25 mouse cellular contexts compared by ENCODE assay signal in the genomic region with DNA sequence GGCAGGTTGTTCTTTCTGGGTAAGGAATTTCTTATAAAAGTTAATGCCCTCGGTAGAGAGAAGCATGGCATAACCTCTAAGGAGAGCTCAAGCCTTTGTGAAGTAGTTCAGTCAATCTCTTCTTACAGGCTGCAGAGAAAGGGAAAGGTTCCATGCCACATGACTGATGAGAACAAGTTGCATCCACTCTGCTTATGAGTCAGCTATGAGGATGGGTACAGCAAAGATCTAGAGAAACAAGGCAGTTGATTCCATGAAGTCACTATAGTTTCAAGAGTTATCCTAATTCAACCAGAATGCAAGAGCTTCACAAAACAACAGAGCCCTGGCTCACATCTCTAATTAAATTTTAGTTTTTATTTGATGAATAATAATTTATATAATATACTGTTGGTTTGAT.
DNase-seq lines count a peak whose midpoint lies in the region; ATAC-seq lines count a peak whose summit lies in the region.
"Had no signal": no experiment of that assay in that cellular context is flagged by ENCODE, and none has a peak within 500 bp of the region (broad histone marks: within the 10 kb centered on the region; RNA-seq: fewer than 3 reads in every experiment).

No protein-coding gene starts in this region.

- no peaks in the 10 kb centered on the region for H3K9me3 ChIP-seq in forebrain, embryonic 14.5 days (replicated peaks; ENCODE audit: control insufficient read depth, low read length)
- H3K9me3 ChIP-seq in heart, embryonic 10.5 days: no peaks in the 10 kb centered on the region
- H3K9me3 ChIP-seq: embryonic facial prominence, embryonic 13.5 days; embryonic facial prominence, embryonic 15.5 days; forebrain, embryonic 10.5 days; forebrain, embryonic 12.5 days; forebrain, embryonic 15.5 days; G1E had no signal

- WGBS in forebrain, embryonic 14.5 days: 92% methylated on average over 1 of the region's 1 CpGs
- 71% methylated on average over 1 of the region's 1 CpGs for WGBS in heart, embryonic 10.5 days

- peak; percentile 23 for DNase-seq in 3T3-L1 (ENCODE audit: low read depth, low spot score)
- peak; percentile 28 for DNase-seq in 416B (ENCODE audit: low read depth)
- peak; percentile 14 for DNase-seq in adipocyte (ENCODE audit: low spot score)
- DNase-seq in forebrain, embryonic 14.5 days (ENCODE audit: low spot score): no peak
- no peak for DNase-seq in heart, embryonic 10.5 days (ENCODE audit: low spot score)
- DNase-seq: adrenal gland, adult 2 months; adrenal gland, postnatal 10 days; adrenal gland, postnatal 25 days; cerebellum, adult 11 months; cerebellum, adult 18-20 months; cerebellum, adult 8-10 months; cerebellum, adult 9-11 months; cerebellum, postnatal 14 days; cerebellum, postnatal 36 days; embryo, embryonic 11 days; forebrain, postnatal 0 days had no signal

- H3K27me3 ChIP-seq in forebrain, embryonic 14.5 days (replicated peaks; ENCODE audit: control insufficient read depth, insufficient read depth, low read length): no peaks in the 10 kb centered on the region
- H3K27me3 ChIP-seq in heart, embryonic 10.5 days (ENCODE audit: insufficient read depth, poor library complexity, severe bottlenecking): no peaks in the 10 kb centered on the region
- H3K27me3 ChIP-seq: embryonic facial prominence, embryonic 13.5 days; embryonic facial prominence, embryonic 15.5 days; forebrain, embryonic 12.5 days; forebrain, embryonic 15.5 days; Patski had no signal

- H3K4me2 ChIP-seq in forebrain, embryonic 14.5 days (ENCODE audit: low read length): no peak overlapping the region
- H3K4me2 ChIP-seq: embryonic facial prominence, embryonic 13.5 days; embryonic facial prominence, embryonic 15.5 days; forebrain, embryonic 12.5 days; forebrain, embryonic 15.5 days had no signal

- H3K36me3 ChIP-seq in forebrain, embryonic 14.5 days (ENCODE audit: control insufficient read depth, insufficient read depth, low read length): no peaks in the 10 kb centered on the region
- no peaks in the 10 kb centered on the region for H3K36me3 ChIP-seq in heart, embryonic 10.5 days
- H3K36me3 ChIP-seq: embryonic facial prominence, embryonic 13.5 days; embryonic facial prominence, embryonic 15.5 days; forebrain, embryonic 10.5 days; forebrain, embryonic 12.5 days; forebrain, embryonic 15.5 days; G1E had no signal

- H3K9ac ChIP-seq in forebrain, embryonic 14.5 days (ENCODE audit: low read length): no peak overlapping the region
- H3K9ac ChIP-seq: embryonic facial prominence, embryonic 13.5 days; embryonic facial prominence, embryonic 15.5 days; forebrain, embryonic 12.5 days; forebrain, embryonic 15.5 days; forebrain, postnatal 0 days had no signal

- no peak overlapping the region for H3K4me3 ChIP-seq in forebrain, embryonic 14.5 days (ENCODE audit: low read depth, low read length)
- H3K4me3 ChIP-seq in heart, embryonic 10.5 days: no peak overlapping the region
- H3K4me3 ChIP-seq: embryonic facial prominence, embryonic 13.5 days; embryonic facial prominence, embryonic 15.5 days; erythroblast, embryonic 14.5 days; forebrain, embryonic 10.5 days; forebrain, embryonic 12.5 days; forebrain, embryonic 15.5 days had no signal

- no peak overlapping the region for H3K27ac ChIP-seq in forebrain, embryonic 14.5 days (ENCODE audit: low read depth, low read length)
- no peak overlapping the region for H3K27ac ChIP-seq in heart, embryonic 10.5 days
- H3K27ac ChIP-seq: embryonic facial prominence, embryonic 13.5 days; embryonic facial prominence, embryonic 15.5 days; forebrain, embryonic 10.5 days; forebrain, embryonic 12.5 days; forebrain, embryonic 15.5 days had no signal

- H3K4me1 ChIP-seq in forebrain, embryonic 14.5 days (ENCODE audit: control insufficient read depth, insufficient read depth, low read length): no peaks in the 10 kb centered on the region
- peaks cover 13% of the 10 kb centered on the region; the same call in 1 of the 2 replicates for H3K4me1 ChIP-seq in heart, embryonic 10.5 days
- H3K4me1 ChIP-seq: embryonic facial prominence, embryonic 13.5 days; forebrain, embryonic 10.5 days; forebrain, embryonic 12.5 days; forebrain, embryonic 15.5 days had no signal

- no peak for ATAC-seq in forebrain, embryonic 14.5 days
- ATAC-seq: activated CD4-positive, CD25-positive, alpha-beta regulatory T cell, adult 4 months; forebrain, embryonic 15.5 days; forebrain, postnatal 0 days; Patski had no signal

Comparison
In these comparisons a context has a peak if more than half of its experiments do, and no peak if none do; other contexts are left out.
1. DNase-seq: peak in 3T3-L1 (single experiment), 416B (single experiment) and adipocyte (single experiment); none in forebrain, embryonic 14.5 days (single experiment) and heart, embryonic 10.5 days (single experiment).